Comparison of ENCODE assay signal across 17 mouse cellular contexts in genomic region chr19:41935921-41936320, GRCm38 (mm10).
"Had no signal": no experiment of that assay in that cellular context is flagged by ENCODE, and none has a peak within 500 bp of the region (broad histone marks: within the 10 kb centered on the region; RNA-seq: fewer than 3 reads in every experiment).

No protein-coding gene starts in this region.

- ATAC-seq: liver, postnatal 0 days; midbrain, embryonic 13.5 days; midbrain, embryonic 15.5 days had no signal

- H3K27me3 ChIP-seq: liver, embryonic 15.5 days; megakaryocyte, embryonic 14.5 days; midbrain, embryonic 13.5 days; midbrain, embryonic 15.5 days; neural tube, embryonic 13.5 days; neural tube, embryonic 15.5 days; stomach, embryonic 15.5 days had no signal

- DNase-seq: liver, postnatal 0 days; lung, embryonic 14.5 days; lung, postnatal 10 days; lung, postnatal 4 days; retina, postnatal 1 day; right cerebral cortex, adult 18-20 months; right cerebral cortex, postnatal 25 days; thymus, adult 2 months; thymus, postnatal 25 days; thymus, postnatal 4 days had no signal
